Mouse (Mus musculus): Measurements from ENCODE around the gene Kif19a. TPM values are rescaled to one million over a fixed set of nuclear protein-coding genes. Genes with fewer than 3 reads are reported as not detected.

The Kif19a gene
- polyA plus RNA-seq, 1 experiment from 2014 or later, result 0.33 TPM

- H3K9ac ChIP-seq, result no peak overlapping the region
- H3K4me3 ChIP-seq, result no peak overlapping the region
- H3K36me3 ChIP-seq, result no peaks in the 10 kb centered on the region
- H3K4me1 ChIP-seq (replicated peaks), result peaks cover 5% of the 10 kb centered on the region
- no peaks in the 10 kb centered on the region for H3K27me3 ChIP-seq
- 82% methylated on average over 1 of the region's 1 CpGs for WGBS
- no peak for ATAC-seq (replicated peaks; ENCODE audit: insufficient number of reproducible peaks, insufficient read depth, low FRiP score, low read depth)
- no peak overlapping the region for H3K4me2 ChIP-seq
- H3K27ac ChIP-seq, result no peak overlapping the region
- H3K9me3 ChIP-seq (replicated peaks), result no peaks in the 10 kb centered on the region
Measured at GRCm38 (mm10) chr11:114809371-114809770, 44.2 kb downstream of the Kif19a start.

DNA sequence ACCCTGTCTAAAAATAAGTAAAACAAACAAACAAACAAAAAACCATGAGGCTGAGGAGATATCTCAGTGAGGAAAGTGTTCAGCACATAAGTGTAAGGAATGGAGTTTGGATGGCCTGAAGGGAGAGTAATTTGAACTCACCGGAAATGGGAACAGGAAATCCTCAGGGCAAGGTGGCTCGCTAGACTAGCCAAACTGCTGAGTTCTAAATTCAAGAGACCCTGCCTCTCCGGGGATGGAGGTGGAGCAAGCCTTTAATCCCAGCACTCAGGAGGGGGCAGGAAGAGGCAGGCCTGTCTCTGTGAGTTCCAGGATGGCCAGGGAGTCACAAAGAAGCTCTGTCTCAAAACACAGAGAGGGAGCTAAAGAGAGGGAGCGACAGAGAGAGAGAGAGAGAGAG lies 45.2 kb downstream of the Kif19a start:
- WGBS, result 26% methylated on average over 4 of the region's 4 CpGs
- H3K27me3 ChIP-seq, result no peaks in the 10 kb centered on the region
- H3K9me3 ChIP-seq (replicated peaks), result no peaks in the 10 kb centered on the region
- H3K9ac ChIP-seq, result no peak overlapping the region
- peaks cover 15% of the 10 kb centered on the region for H3K4me1 ChIP-seq (replicated peaks)
- no peak overlapping the region for H3K27ac ChIP-seq
- no peak for ATAC-seq (replicated peaks; ENCODE audit: insufficient number of reproducible peaks, insufficient read depth, low FRiP score, low read depth)
- no peak overlapping the region for H3K4me2 ChIP-seq
- H3K36me3 ChIP-seq, result no peaks in the 10 kb centered on the region
- H3K4me3 ChIP-seq, result no peak overlapping the region

GRCm38 (mm10) chr11:114812731-114813240 lies 47.6 kb downstream of the Kif19a start:
- ATAC-seq (replicated peaks; ENCODE audit: insufficient number of reproducible peaks, insufficient read depth, low FRiP score, low read depth), result no peak; the same call in 1 of the 2 replicates
- H3K27me3 ChIP-seq, result no peaks in the 10 kb centered on the region
- H3K4me1 ChIP-seq (replicated peaks), result peaks cover 16% of the 10 kb centered on the region
- WGBS, result 11% methylated on average over 6 of the region's 6 CpGs
- no peak overlapping the region for H3K4me3 ChIP-seq
- no peaks in the 10 kb centered on the region for H3K36me3 ChIP-seq
- H3K4me2 ChIP-seq, result no peak overlapping the region
- H3K9me3 ChIP-seq (replicated peaks), result no peaks in the 10 kb centered on the region
- H3K27ac ChIP-seq, result no peak overlapping the region
- H3K9ac ChIP-seq, result no peak overlapping the region

GRCm38 (mm10) chr11:114814873-114815592 lies 49.8 kb downstream of the Kif19a start:
- Histone ChIP-seq H3K27ac (peak overlapping the region; percentile 7; the same call in 1 of the 2 replicates), H3K4me1 (replicated peaks) (peaks cover 16% of the 10 kb centered on the region), H3K36me3 (no peaks in the 10 kb centered on the region), H3K4me3 (no peak overlapping the region), H3K27me3 (no peaks in the 10 kb centered on the region), H3K9ac (no peak overlapping the region), H3K9me3 (replicated peaks) (no peaks in the 10 kb centered on the region), H3K4me2 (no peak overlapping the region)
- WGBS, result 49% methylated on average over 11 of the region's 11 CpGs
- ATAC-seq (replicated peaks; ENCODE audit: insufficient number of reproducible peaks, insufficient read depth, low FRiP score, low read depth), result peak; percentile 65; the same call in 1 of the 2 replicates

DNA sequence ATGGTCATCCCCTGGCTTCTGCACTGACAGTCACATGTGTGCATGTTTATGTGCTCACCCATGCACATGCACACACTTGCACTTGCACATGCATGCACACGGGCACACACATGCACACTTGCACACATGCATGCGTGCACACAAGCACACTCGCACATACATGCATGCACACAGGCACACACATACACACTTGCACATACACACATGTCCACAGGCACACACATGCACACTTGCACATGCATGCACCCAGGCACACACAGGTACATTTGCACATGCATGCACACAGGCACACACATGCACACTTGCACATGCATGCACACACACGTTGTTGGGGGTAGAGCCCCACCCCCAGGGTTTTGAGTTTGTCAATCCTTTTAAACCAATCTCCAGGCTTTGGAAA lies 51.7 kb downstream of the Kif19a start:
- no peak for ATAC-seq (replicated peaks; ENCODE audit: insufficient number of reproducible peaks, insufficient read depth, low FRiP score, low read depth)
- 90% methylated on average over 4 of the region's 4 CpGs for WGBS
- H3K4me1 ChIP-seq (replicated peaks), result peaks cover 16% of the 10 kb centered on the region

GRCm38 (mm10) chr11:114818185-114818584 lies 53.0 kb downstream of the Kif19a start:
- WGBS, result 86% methylated on average over 7 of the region's 7 CpGs

More for the DNA sequence above, 51.7 kb downstream of the Kif19a start:
- Histone ChIP-seq H3K4me2 (no peak overlapping the region), H3K27ac (no peak overlapping the region), H3K9me3 (replicated peaks) (no peaks in the 10 kb centered on the region), H3K4me3 (no peak overlapping the region), H3K36me3 (no peaks in the 10 kb centered on the region), H3K9ac (no peak overlapping the region), H3K27me3 (no peaks in the 10 kb centered on the region)

DNA sequence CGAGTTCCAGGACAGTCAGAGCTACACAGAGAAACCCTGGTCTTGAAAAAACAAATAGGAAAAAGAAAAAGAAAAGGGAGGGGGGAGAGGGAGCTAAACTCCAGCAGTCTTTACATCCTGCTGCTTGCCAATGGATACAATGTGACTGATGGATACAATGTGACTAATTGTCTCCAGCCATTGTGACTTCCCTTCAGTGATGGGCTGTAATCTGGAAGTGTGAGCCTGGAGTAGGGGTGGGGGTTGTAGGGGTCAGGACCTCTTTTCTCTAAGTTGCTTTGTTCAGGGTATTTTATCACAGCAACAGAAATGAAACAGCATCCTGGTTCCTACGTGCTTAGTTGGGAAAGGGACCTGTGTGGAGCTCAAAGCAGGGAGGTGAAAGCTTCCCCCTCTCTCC lies 53.9 kb downstream of the Kif19a start:
- WGBS, result 41% methylated on average over 2 of the region's 2 CpGs
- peaks cover 24% of the 10 kb centered on the region for H3K4me1 ChIP-seq (replicated peaks)
- no peaks in the 10 kb centered on the region for H3K27me3 ChIP-seq
- no peak overlapping the region for H3K4me3 ChIP-seq
- ATAC-seq (replicated peaks; ENCODE audit: insufficient number of reproducible peaks, insufficient read depth, low FRiP score, low read depth), result no peak
- 0 out of 2 replicates have a peak overlapping the region, but pooled peaks have one; percentile 13 for H3K27ac ChIP-seq
- H3K4me2 ChIP-seq, result no peak overlapping the region
- no peak overlapping the region for H3K9ac ChIP-seq
- H3K9me3 ChIP-seq (replicated peaks), result no peaks in the 10 kb centered on the region
- H3K36me3 ChIP-seq, result no peaks in the 10 kb centered on the region

More at GRCm38 (mm10) chr11:114818185-114818584, 53.0 kb downstream of the Kif19a start:
- peaks cover 19% of the 10 kb centered on the region for H3K4me1 ChIP-seq (replicated peaks)
- no peak for ATAC-seq (replicated peaks; ENCODE audit: insufficient number of reproducible peaks, insufficient read depth, low FRiP score, low read depth)
- no peak overlapping the region for H3K4me3 ChIP-seq
- H3K27me3 ChIP-seq, result no peaks in the 10 kb centered on the region
- no peak overlapping the region for H3K27ac ChIP-seq
- H3K9me3 ChIP-seq (replicated peaks), result no peaks in the 10 kb centered on the region
- H3K4me2 ChIP-seq, result no peak overlapping the region
- no peaks in the 10 kb centered on the region for H3K36me3 ChIP-seq
- H3K9ac ChIP-seq, result no peak overlapping the region

DNA sequence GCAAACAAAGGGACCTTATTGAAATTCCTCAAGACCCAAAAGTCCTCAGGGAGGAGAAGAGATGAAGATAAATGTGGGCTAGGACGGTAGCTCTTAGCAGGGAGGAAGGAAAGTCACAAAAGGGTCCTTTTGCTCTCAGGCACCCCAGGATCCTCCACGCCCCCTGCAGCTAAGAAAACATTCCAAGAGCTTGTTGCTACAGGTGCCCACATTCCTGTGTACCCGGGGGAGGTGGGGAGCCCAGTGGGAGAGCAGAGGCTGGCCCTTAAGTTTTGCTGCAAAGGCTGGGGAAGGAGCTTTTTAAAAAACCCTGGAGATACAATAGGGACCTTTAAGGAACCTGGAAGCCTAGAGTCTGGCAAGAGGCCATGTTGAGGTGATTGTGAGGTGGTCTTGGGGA lies 55.3 kb downstream of the Kif19a start:
- ATAC-seq (replicated peaks; ENCODE audit: insufficient number of reproducible peaks, insufficient read depth, low FRiP score, low read depth), result no peak

GRCm38 (mm10) chr11:114821325-114821724 lies 56.1 kb downstream of the Kif19a start:
- ATAC-seq (replicated peaks; ENCODE audit: insufficient number of reproducible peaks, insufficient read depth, low FRiP score, low read depth), result no peak
- no peak overlapping the region for H3K4me3 ChIP-seq
- H3K9ac ChIP-seq, result no peak overlapping the region
- H3K27me3 ChIP-seq, result no peaks in the 10 kb centered on the region
- no peak overlapping the region for H3K4me2 ChIP-seq
- H3K36me3 ChIP-seq, result no peaks in the 10 kb centered on the region
- H3K9me3 ChIP-seq (replicated peaks), result no peaks in the 10 kb centered on the region
- peaks cover 12% of the 10 kb centered on the region for H3K4me1 ChIP-seq (replicated peaks)
- H3K27ac ChIP-seq, result no peak overlapping the region
- WGBS, result 74% methylated on average over 1 of the region's 1 CpGs

More for the DNA sequence above, 55.3 kb downstream of the Kif19a start:
- H3K4me3 ChIP-seq, result no peak overlapping the region
- no peaks in the 10 kb centered on the region for H3K9me3 ChIP-seq (replicated peaks)
- no peaks in the 10 kb centered on the region for H3K27me3 ChIP-seq
- H3K9ac ChIP-seq, result no peak overlapping the region
- H3K4me2 ChIP-seq, result no peak overlapping the region
- H3K36me3 ChIP-seq, result no peaks in the 10 kb centered on the region
- H3K27ac ChIP-seq, result no peak overlapping the region
- 51% methylated on average over 3 of the region's 3 CpGs for WGBS
- H3K4me1 ChIP-seq (replicated peaks), result peaks cover 12% of the 10 kb centered on the region

- WGBS, result 49% methylated on average over 12 of the region's 12 CpGs
Measured at GRCm38 (mm10) chr11:114822727-114823126, 57.5 kb downstream of the Kif19a start.

GRCm38 (mm10) chr11:114823199-114823725 lies 58.1 kb downstream of the Kif19a start:
- Histone ChIP-seq H3K4me1 (replicated peaks) (peaks cover 12% of the 10 kb centered on the region), H3K9me3 (replicated peaks) (no peaks in the 10 kb centered on the region), H3K4me3 (no peak overlapping the region), H3K4me2 (peak overlapping the region; percentile 27; the same call in 1 of the 2 replicates), H3K36me3 (no peaks in the 10 kb centered on the region), H3K9ac (no peak overlapping the region), H3K27ac (peak overlapping the region; percentile 39), H3K27me3 (no peaks in the 10 kb centered on the region)
- WGBS, result 20% methylated on average over 11 of the region's 11 CpGs
- ATAC-seq (replicated peaks; ENCODE audit: insufficient number of reproducible peaks, insufficient read depth, low FRiP score, low read depth), result no peak

More at GRCm38 (mm10) chr11:114822727-114823126, 57.5 kb downstream of the Kif19a start:
- H3K9me3 ChIP-seq (replicated peaks), result no peaks in the 10 kb centered on the region
- peak overlapping the region; percentile 39 for H3K27ac ChIP-seq
- H3K4me2 ChIP-seq, result peak overlapping the region; percentile 27
- H3K27me3 ChIP-seq, result no peaks in the 10 kb centered on the region
- H3K36me3 ChIP-seq, result no peaks in the 10 kb centered on the region
- peak; percentile 44; the same call in 1 of the 2 replicates for ATAC-seq (replicated peaks; ENCODE audit: insufficient number of reproducible peaks, insufficient read depth, low FRiP score, low read depth)
- H3K4me3 ChIP-seq, result no peak overlapping the region
- peaks cover 12% of the 10 kb centered on the region for H3K4me1 ChIP-seq (replicated peaks)
- H3K9ac ChIP-seq, result no peak overlapping the region
